Mouse (Mus musculus) CH12.LX (cell line): ENCODE results near the gene Elk3. TPM values are rescaled to one million over a fixed set of nuclear protein-coding genes. Genes with fewer than 3 reads are reported as not detected.

Experiments
- DNase-seq: peaks from one replicate; pipeline ENCODE4 v3.0.0-alpha.2; 2013; ENCODE audit errors: extremely low read depth
- H3K27ac ChIP-seq: 2 replicates; pipeline ENCODE4 v1.5.1; 2012; ENCODE audit warnings: low read depth, mild to moderate bottlenecking, control low read depth, moderate library complexity; ENCODE audit not compliant: insufficient read depth
- H3K27me3 ChIP-seq: replicated peaks from 2 replicates; pipeline ENCODE3; 2012; ENCODE audit warnings: inconsistent platforms
- H3K36me3 ChIP-seq, 2 experiments: replicated peaks in 1 of 2; 2 replicates each; pipeline versions ENCODE3 to v1.6.1; 2012; ENCODE audit warnings: inconsistent platforms in 1 of 2, low read length in 1 of 2, mild to moderate bottlenecking in 1 of 2, mixed read lengths in 1 of 2, moderate library complexity in 1 of 2; ENCODE audit not compliant: control insufficient read depth in 1 of 2, insufficient read depth in 1 of 2
- H3K4me1 ChIP-seq, 2 experiments: 2 replicates each; pipeline ENCODE4 v1.6.1; 2012; ENCODE audit warnings: inconsistent platforms in 1 of 2, moderate library complexity in 1 of 2; ENCODE audit not compliant: insufficient read depth in 2 of 2, control insufficient read depth in 1 of 2
- H3K4me2 ChIP-seq: 2 replicates; pipeline ENCODE4 v1.6.1; 2012; ENCODE audit warnings: low read depth, mild to moderate bottlenecking, control low read depth; ENCODE audit not compliant: poor library complexity, insufficient read depth, severe bottlenecking
- H3K4me3 ChIP-seq, 3 experiments: fragments of 150-350 bp in 1 of 3; sonication (generic) in 1 of 3; replicated peaks in 1 of 3; 2 replicates each; pipeline versions ENCODE3 to v1.5.1; 2011 to 2012; ENCODE audit warnings: low read depth in 2 of 3, low read length in 2 of 3, mild to moderate bottlenecking in 2 of 3, moderate library complexity in 2 of 3, control low read depth in 1 of 3, improper control_type of control experiment in 1 of 3, inconsistent platforms in 1 of 3, mixed read lengths in 1 of 3; ENCODE audit not compliant: poor library complexity in 1 of 3
- H3K79me2 ChIP-seq: replicated peaks from 2 replicates; pipeline ENCODE4 v1.6.1; 2012; ENCODE audit warnings: mild to moderate bottlenecking, moderate library complexity; ENCODE audit not compliant: control insufficient read depth, poor library complexity, insufficient read depth, severe bottlenecking; ENCODE audit errors: extremely low read depth
- H3K9ac ChIP-seq: 2 replicates; pipeline ENCODE4 v1.6.1; 2012; ENCODE audit warnings: low read depth, mild to moderate bottlenecking, control low read depth, moderate library complexity; ENCODE audit not compliant: insufficient read depth
- H3K9me3 ChIP-seq: replicated peaks from 2 replicates; pipeline ENCODE3; 2012; ENCODE audit warnings: low read length, inconsistent platforms, mixed read lengths
- CHD2 ChIP-seq: IDR thresholded peaks from 2 replicates; pipeline ENCODE4 v1.6.1; 2011; ENCODE audit warnings: low read length, improper control_type of control experiment
- CTCF ChIP-seq, 2 experiments: IDR thresholded peaks in 1 of 2; conservative IDR thresholded peaks in 1 of 2; 2 replicates each; pipeline ENCODE4 v1.5.1; 2011 to 2012; ENCODE audit warnings: low read depth in 2 of 2, low read length in 2 of 2, improper control_type of control experiment in 1 of 2, inconsistent platforms in 1 of 2, mild to moderate bottlenecking in 1 of 2, moderate library complexity in 1 of 2
- ELF1 ChIP-seq: IDR thresholded peaks from 2 replicates; pipeline ENCODE4 v1.6.1; 2014; ENCODE audit warnings: low read depth, mild to moderate bottlenecking, inconsistent platforms, low read length, improper control_type of control experiment
- EP300 ChIP-seq: IDR thresholded peaks from 2 replicates; pipeline ENCODE4 v1.6.1; 2011; ENCODE audit warnings: low read length, improper control_type of control experiment
- ETS1 ChIP-seq: conservative IDR thresholded peaks from 2 replicates; pipeline ENCODE4 v1.6.1; 2012; ENCODE audit warnings: low read depth, mild to moderate bottlenecking, inconsistent platforms, low read length, improper control_type of control experiment, moderate library complexity
- HCFC1 ChIP-seq: IDR thresholded peaks from 2 replicates; pipeline ENCODE4 v1.6.1; 2012; ENCODE audit warnings: low read depth, mild to moderate bottlenecking, inconsistent platforms, low read length, improper control_type of control experiment
- IRF4 ChIP-seq: IDR thresholded peaks from 2 replicates; pipeline ENCODE4 v1.6.1; 2014; ENCODE audit warnings: low read depth, mild to moderate bottlenecking, inconsistent platforms, low read length, improper control_type of control experiment
- JUN ChIP-seq: IDR thresholded peaks from 2 replicates; pipeline ENCODE4 v1.6.1; 2011; ENCODE audit warnings: low read depth, mild to moderate bottlenecking, low read length, improper control_type of control experiment, moderate library complexity; ENCODE audit not compliant: insufficient read depth
- JUND ChIP-seq: conservative IDR thresholded peaks from 2 replicates; pipeline ENCODE4 v1.6.1; 2011; ENCODE audit warnings: low read depth, low read length, improper control_type of control experiment
- MAFK ChIP-seq: IDR thresholded peaks from 2 replicates; pipeline ENCODE4 v1.6.1; 2011; ENCODE audit warnings: low read length, improper control_type of control experiment; ENCODE audit not compliant: insufficient replicate concordance
- MEF2A ChIP-seq: IDR thresholded peaks from 2 replicates; pipeline ENCODE4 v1.6.1; 2014; ENCODE audit warnings: low read depth, mild to moderate bottlenecking, inconsistent platforms, low read length, improper control_type of control experiment, borderline replicate concordance
- MXI1 ChIP-seq: IDR thresholded peaks from 2 replicates; pipeline ENCODE4 v1.6.1; 2011; ENCODE audit warnings: mild to moderate bottlenecking, low read depth, low read length, improper control_type of control experiment
- MYC ChIP-seq: IDR thresholded peaks from 2 replicates; pipeline ENCODE4 v1.6.1; 2011; ENCODE audit warnings: low read depth, mild to moderate bottlenecking, improper control_type of control experiment, low read length
- POLR2A ChIP-seq: IDR thresholded peaks from 2 replicates; pipeline ENCODE4 v1.6.1; 2011; ENCODE audit warnings: low read depth, mild to moderate bottlenecking, improper control_type of control experiment, low read length
- RAD21 ChIP-seq: IDR thresholded peaks from 2 replicates; pipeline ENCODE4 v1.6.1; 2011; ENCODE audit warnings: low read depth, mild to moderate bottlenecking, low read length, improper control_type of control experiment, moderate library complexity
- RCOR1 ChIP-seq: conservative IDR thresholded peaks from 2 replicates; pipeline ENCODE4 v1.6.1; 2012; ENCODE audit warnings: low read depth, mild to moderate bottlenecking, inconsistent platforms, low read length, improper control_type of control experiment
- SIN3A ChIP-seq: IDR thresholded peaks from 2 replicates; pipeline ENCODE4 v1.6.1; 2012; ENCODE audit warnings: low read length, improper control_type of control experiment, inconsistent platforms
- SMC3 ChIP-seq: IDR thresholded peaks from 2 replicates; pipeline ENCODE4 v1.6.1; 2011; ENCODE audit warnings: low read depth, low read length, improper control_type of control experiment
- TBP ChIP-seq: conservative IDR thresholded peaks from 2 replicates; pipeline ENCODE4 v1.6.1; 2011; ENCODE audit warnings: low read depth, low read length, improper control_type of control experiment
- TCF12 ChIP-seq: IDR thresholded peaks from 2 replicates; pipeline ENCODE4 v1.6.1; 2014; ENCODE audit warnings: low read depth, mild to moderate bottlenecking, inconsistent platforms, low read length, improper control_type of control experiment
- UBTF ChIP-seq: IDR thresholded peaks from 2 replicates; pipeline ENCODE4 v1.6.1; 2012; ENCODE audit warnings: low read depth, mild to moderate bottlenecking, inconsistent platforms, low read length, improper control_type of control experiment, moderate library complexity
- USF1 ChIP-seq: IDR thresholded peaks from 2 replicates; pipeline ENCODE4 v1.6.1; 2014; ENCODE audit warnings: low read depth, mild to moderate bottlenecking, inconsistent platforms, low read length, improper control_type of control experiment
- ZKSCAN1 ChIP-seq: IDR thresholded peaks from 2 replicates; pipeline ENCODE4 v1.6.1; 2012; ENCODE audit warnings: low read depth, inconsistent platforms, low read length, improper control_type of control experiment, borderline replicate concordance
- ZMIZ1 ChIP-seq: IDR thresholded peaks from 2 replicates; pipeline ENCODE4 v1.6.1; 2012; ENCODE audit warnings: low read depth, mild to moderate bottlenecking, inconsistent platforms, low read length, improper control_type of control experiment
- dilution Hi-C: fragments of 300-500 bp; cut with MboI; formaldehyde crosslinking; loops from 2 replicates; pipeline ENCODE4 v1.14.3; 2020; ENCODE audit warnings: low sequenced_read_pairs; ENCODE audit not compliant: extremely low pct_unique_long_range_greater_than_20kb, extremely low pct_ligation_motif_present
- in situ Hi-C: fragments of 300-500 bp; cut with MboI; formaldehyde crosslinking; loops from 3 replicates; pipeline ENCODE4 v1.14.3; 2019; ENCODE audit warnings: low sequenced_read_pairs, low pct_ligation_motif_present, low pct_unique_long_range_greater_than_20kb, mixed read lengths
- polyA plus RNA-seq: library from polyadenylated mRNA; unstranded; fragments of >175 nt; gene quantifications from 2 replicates; pipeline ENCODE4 v1.2.1, GENCODE M21; 2012; ENCODE audit warnings: low read depth; ENCODE audit not compliant: insufficient read length
- total RNA-seq, 2 experiments: library from RNA; depleted of rRNA; stranded (reverse); fragments of 300-350 nt in 1 of 2; fragments of >200 nt in 1 of 2; gene quantifications; 2 replicates each; pipeline ENCODE4 v1.2.3; 2012 to 2014

The Elk3 gene
- total and polyA plus RNA-seq, 3 experiments: 20.1 to 37.0 (median 25.8) TPM

DNA sequence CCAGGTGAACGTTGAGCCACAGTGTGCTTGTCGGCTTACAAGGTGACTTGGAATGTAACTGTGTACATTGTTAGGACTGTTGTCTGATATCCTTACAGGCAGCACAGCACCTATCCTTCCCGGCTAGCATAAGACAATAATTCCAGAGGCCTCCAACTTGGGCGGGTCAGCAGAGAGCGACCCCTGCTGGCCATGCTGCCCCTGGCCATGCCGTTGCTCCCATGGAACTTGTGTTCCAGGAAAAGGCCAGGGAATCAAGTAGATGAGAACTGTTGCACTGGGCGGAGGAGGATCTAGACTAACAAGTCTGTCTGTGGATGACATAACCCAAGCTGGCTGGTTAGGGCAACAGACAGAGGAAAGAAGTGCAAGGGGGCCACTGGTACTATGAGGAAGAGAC, 19.6 kb downstream of the Elk3 start:
- H3K79me2 ChIP-seq: peaks cover 74% of the 10 kb centered on the region
- H3K27me3 ChIP-seq: no peaks in the 10 kb centered on the region
- H3K9ac ChIP-seq: no peak overlapping the region
- dilution Hi-C loops: no loop called here
- no peak overlapping the region for H3K27ac ChIP-seq
- H3K4me2 ChIP-seq: no peak overlapping the region
- H3K36me3 ChIP-seq: peaks cover 19 to 63% of the 10 kb centered on the region in 2 experiments
- no peak overlapping the region for H3K4me3 ChIP-seq
- no peak for TF ChIP-seq MYC
- no peak for TF ChIP-seq USF1
- TF ChIP-seq RAD21: peak; percentile 43
- TF ChIP-seq EP300: no peak
- no peak for TF ChIP-seq TCF12
- TF ChIP-seq JUND: no peak
- TF ChIP-seq TBP: no peak
- peak; percentile 62 for TF ChIP-seq SMC3
- no peak for TF ChIP-seq ETS1
- TF ChIP-seq MEF2A: no peak
- TF ChIP-seq ZMIZ1: no peak
- no peak for TF ChIP-seq CHD2
- no peak for TF ChIP-seq SIN3A
- no peak for TF ChIP-seq POLR2A
- no peak for TF ChIP-seq ELF1
- TF ChIP-seq RCOR1: no peak
- no peak for TF ChIP-seq UBTF
- no peak for TF ChIP-seq MAFK
- TF ChIP-seq HCFC1: no peak
- TF ChIP-seq CTCF (conservative IDR thresholded peaks at IDR 0.05 in 1 of 2, IDR thresholded peaks at IDR 0.05 in 1 of 2; ENCODE audit: low read depth in 2 of 2, low read length in 2 of 2): peak; percentile 30 to 64; a peak in 3 of 4 replicates
- no peak for TF ChIP-seq ZKSCAN1
- no peak for TF ChIP-seq JUN
- no peak for TF ChIP-seq IRF4
- H3K9me3 ChIP-seq: peaks cover 5% of the 10 kb centered on the region
- no peak for DNase-seq
- peaks cover 9 to 58% of the 10 kb centered on the region in 2 experiments; a peak in 3 of 4 replicates for H3K4me1 ChIP-seq
- in situ Hi-C loops: loop anchor here (10.0 to 25.0 kb wide), 3 partner anchors 63 to 271 kb away; partner anchors contain the start of gene Cdk17

DNA sequence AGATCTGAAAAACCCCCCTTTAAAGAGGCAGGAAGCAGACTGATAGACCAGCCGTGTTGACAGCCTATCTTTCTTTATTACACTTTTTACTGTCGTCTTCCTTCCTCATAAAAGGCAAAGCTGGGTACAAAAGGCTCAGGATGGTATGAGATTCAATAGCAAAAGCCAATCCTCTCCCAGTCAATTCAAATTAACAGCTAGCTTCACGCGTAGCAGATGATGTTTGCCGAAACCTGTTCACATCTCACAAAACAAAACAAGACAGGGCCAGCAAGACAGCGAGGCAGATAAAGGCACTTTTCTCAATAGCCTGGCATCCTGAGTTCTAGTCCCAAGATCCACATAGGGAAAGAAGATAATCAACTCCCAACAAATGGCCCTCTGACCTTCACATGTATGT, 21.5 kb downstream of the Elk3 start:
- Histone ChIP-seq H3K79me2 (peaks cover 56% of the 10 kb centered on the region), H3K4me1 (peaks cover 4 to 41% of the 10 kb centered on the region in 2 experiments; a peak in 3 of 4 replicates), H3K36me3 (peaks cover 28 to 78% of the 10 kb centered on the region in 2 experiments), H3K4me3 (no peak overlapping the region), H3K27me3 (no peaks in the 10 kb centered on the region), H3K4me2 (no peak overlapping the region), H3K9me3 (peaks cover 5% of the 10 kb centered on the region), H3K9ac (no peak overlapping the region), H3K27ac (no peak overlapping the region)
- in situ Hi-C loops (loop anchor here (10.0 to 25.0 kb wide), 3 partner anchors 127 to 273 kb away; partner anchors contain the start of gene Cdk17), dilution Hi-C loops (no loop called here)
- no peak for TF ChIP-seq MXI1
- no peak for DNase-seq
